23 mouse cellular contexts compared by ENCODE assay signal in genomic region chr5:9264361-9264760, GRCm38 (mm10). TPM values are rescaled to one million over a fixed set of nuclear protein-coding genes. Genes with fewer than 3 reads are reported as not detected.
DNase-seq lines count a peak whose midpoint lies in the region; ATAC-seq and TF ChIP-seq lines count a peak whose summit lies in the region.
"Had no signal": no experiment of that assay in that cellular context is flagged by ENCODE, and none has a peak within 500 bp of the region (broad histone marks: within the 10 kb centered on the region; RNA-seq: fewer than 3 reads in every experiment).

No protein-coding gene starts in this region.

- H3K9me3 ChIP-seq in neural tube, embryonic 11.5 days (ENCODE audit: control insufficient read depth, low read length): no peaks in the 10 kb centered on the region
- H3K9me3 ChIP-seq in neural tube, embryonic 15.5 days (replicated peaks): no peaks in the 10 kb centered on the region
- H3K9me3 ChIP-seq in liver, embryonic 13.5 days (replicated peaks): no peaks in the 10 kb centered on the region
- H3K9me3 ChIP-seq: limb, embryonic 10.5 days; midbrain, embryonic 13.5 days had no signal

- no peak overlapping the region for H3K4me2 ChIP-seq in neural tube, embryonic 11.5 days (ENCODE audit: low read depth)
- H3K4me2 ChIP-seq in neural tube, embryonic 15.5 days: no peak overlapping the region
- H3K4me2 ChIP-seq in liver, embryonic 13.5 days: no peak overlapping the region
- H3K4me2 ChIP-seq: midbrain, embryonic 13.5 days had no signal

- peak; percentile 8 for DNase-seq in cerebellum, adult 11-12 months
- no peak for DNase-seq in cerebellum, adult 2 months
- DNase-seq in neural tube, embryonic 11.5 days (ENCODE audit: low spot score): peak; percentile 41
- no peak for DNase-seq in liver, embryonic 13.5 days
- no peak for DNase-seq in ovary, postnatal 14 days (ENCODE audit: low spot score)
- DNase-seq in heart, postnatal 14 days: no peak
- DNase-seq: adrenal gland, adult 8-10 months; cerebellum, adult 9-11 months; gastrocnemius, postnatal 25 days; heart, adult 2 months; heart, postnatal 4 days; kidney, postnatal 4 days; layer of hippocampus, adult 9-11 months; right cerebral cortex, adult 18-20 months; thymus, postnatal 36 days had no signal

- peak; percentile 20; the same call in 1 of the 2 replicates for ATAC-seq in neural tube, embryonic 11.5 days (ENCODE audit: insufficient read depth, low FRiP score, low TSS enrichment)
- ATAC-seq in neural tube, embryonic 15.5 days (ENCODE audit: low FRiP score): no peak
- ATAC-seq in liver, embryonic 13.5 days (ENCODE audit: low read depth): peak; percentile 76
- no peak for ATAC-seq in frontal cortex, adult (ENCODE audit: low TSS enrichment)
- ATAC-seq: forebrain, embryonic 14.5 days; midbrain, embryonic 13.5 days had no signal

- no peaks in the 10 kb centered on the region for H3K36me3 ChIP-seq in neural tube, embryonic 11.5 days (ENCODE audit: control insufficient read depth, insufficient read depth, low read length)
- H3K36me3 ChIP-seq in neural tube, embryonic 15.5 days: no peaks in the 10 kb centered on the region
- no peaks in the 10 kb centered on the region for H3K36me3 ChIP-seq in liver, embryonic 13.5 days
- H3K36me3 ChIP-seq: limb, embryonic 10.5 days; midbrain, embryonic 13.5 days had no signal

- H3K27me3 ChIP-seq in cerebellum, adult 2 months (ENCODE audit: control insufficient read depth, insufficient read depth, low read length): no peaks in the 10 kb centered on the region
- H3K27me3 ChIP-seq in neural tube, embryonic 11.5 days (ENCODE audit: control insufficient read depth, insufficient read depth, low read length): no peaks in the 10 kb centered on the region
- H3K27me3 ChIP-seq in neural tube, embryonic 15.5 days (replicated peaks): no peaks in the 10 kb centered on the region
- H3K27me3 ChIP-seq in liver, embryonic 13.5 days: peaks cover 29% of the 10 kb centered on the region

- no peak for TF ChIP-seq CTCF in cerebellum, adult 2 months (IDR thresholded peaks at IDR 0.05; ENCODE audit: borderline replicate concordance, insufficient read depth, low read depth, low read length)

- H3K4me3 ChIP-seq in cerebellum, adult 2 months (replicated peaks; ENCODE audit: insufficient read depth, low read depth, low read length): no peak overlapping the region
- no peak overlapping the region for H3K4me3 ChIP-seq in neural tube, embryonic 11.5 days (ENCODE audit: low read depth, low read length)
- no peak overlapping the region for H3K4me3 ChIP-seq in neural tube, embryonic 15.5 days (replicated peaks)
- no peak overlapping the region for H3K4me3 ChIP-seq in liver, embryonic 13.5 days (replicated peaks)
- H3K4me3 ChIP-seq: erythroblast, embryonic 14.5 days; heart, adult 2 months; limb, embryonic 10.5 days; midbrain, embryonic 13.5 days had no signal

- no peak overlapping the region for H3K27ac ChIP-seq in cerebellum, adult 2 months (ENCODE audit: insufficient read depth, low read length)
- H3K27ac ChIP-seq in neural tube, embryonic 11.5 days (ENCODE audit: low read depth, low read length): no peak overlapping the region
- no peak overlapping the region for H3K27ac ChIP-seq in neural tube, embryonic 15.5 days (replicated peaks)
- H3K27ac ChIP-seq in liver, embryonic 13.5 days: no peak overlapping the region
- H3K27ac ChIP-seq: heart, adult 2 months; limb, embryonic 10.5 days; liver, embryonic 14.5 days; macrophage; midbrain, embryonic 13.5 days had no signal

- no peak for TF ChIP-seq POLR2A in cerebellum, adult 2 months (IDR thresholded peaks at IDR 0.05; ENCODE audit: borderline replicate concordance, insufficient read depth, low read length)

- no peak overlapping the region for H3K9ac ChIP-seq in neural tube, embryonic 11.5 days (ENCODE audit: low read length)
- H3K9ac ChIP-seq in neural tube, embryonic 15.5 days (replicated peaks): no peak overlapping the region
- H3K9ac ChIP-seq in liver, embryonic 13.5 days: no peak overlapping the region
- H3K9ac ChIP-seq: liver, embryonic 14.5 days; midbrain, embryonic 13.5 days had no signal

- peaks cover 4% of the 10 kb centered on the region; the same call in 1 of the 2 replicates for H3K4me1 ChIP-seq in cerebellum, adult 2 months (ENCODE audit: control insufficient read depth, insufficient read depth, low read length)
- no peaks in the 10 kb centered on the region for H3K4me1 ChIP-seq in neural tube, embryonic 11.5 days (ENCODE audit: control insufficient read depth, insufficient read depth, low read length)
- peaks cover 28% of the 10 kb centered on the region for H3K4me1 ChIP-seq in neural tube, embryonic 15.5 days
- peaks cover 5% of the 10 kb centered on the region; the same call in 1 of the 2 replicates for H3K4me1 ChIP-seq in liver, embryonic 13.5 days (replicated peaks)

- intact Hi-C loops in heart, postnatal 14 days (cut with DNase I): no loop called here

- 85% methylated on average over 4 of the region's 4 CpGs for WGBS in cerebellum, adult 2 months
- WGBS in neural tube, embryonic 11.5 days: 64% methylated on average over 4 of the region's 4 CpGs
- 49% methylated on average over 4 of the region's 4 CpGs for WGBS in neural tube, embryonic 15.5 days
- 45% methylated on average over 4 of the region's 4 CpGs for WGBS in liver, embryonic 13.5 days (ENCODE audit: insufficient replicate concordance)

RNA-seq across cellular contexts. Expression of gene 9330182L06Rik, which starts 1.6 kb away (rescaled TPM):
- 24.6 and 28.3 TPM in 2 replicates for polyA plus RNA-seq in cerebellum, adult 2 months (2012; rRNA removed)
- 10.1 and 10.3 TPM in 2 replicates for polyA plus RNA-seq in neural tube, embryonic 11.5 days (2014; fragmentation: Nextera tagmentation; extraction: Ambion mirVana)
- 21.6 and 27.1 TPM in 2 replicates for polyA plus RNA-seq in neural tube, embryonic 15.5 days (2015; fragmentation: Nextera tagmentation; extraction: Ambion mirVana)
- 0.16 and 0.24 TPM in 2 replicates for polyA plus RNA-seq in liver, embryonic 13.5 days (2015; fragmentation: Nextera tagmentation; extraction: Ambion mirVana)
- under 1 TPM; 0.24 to 0.26 TPM for total RNA-seq in heart, postnatal 14 days (2021)
- polyA plus RNA-seq: erythroblast, embryonic 14.5 days had no signal

Comparison
In these comparisons a context has a peak if more than half of its experiments do, and no peak if none do; other contexts are left out.
1. DNase-seq: peak in cerebellum, adult 11-12 months (single experiment) and neural tube, embryonic 11.5 days (single experiment); none in cerebellum, adult 2 months (0 of 2), liver, embryonic 13.5 days (single experiment), ovary, postnatal 14 days (single experiment) and heart, postnatal 14 days (0 of 2).
2. ATAC-seq: peak in neural tube, embryonic 11.5 days (single experiment) and liver, embryonic 13.5 days (single experiment); none in neural tube, embryonic 15.5 days (single experiment) and frontal cortex, adult (single experiment).